Mouse (Mus musculus) forebrain, embryonic 14.5 days (tissue): Measurements from ENCODE around the gene Whamm. TPM values are rescaled to one million over a fixed set of nuclear protein-coding genes. Genes with fewer than 3 reads are reported as not detected.

ENCODE experiments used
- ATAC-seq: fragments of 200-750 bp; cut with Nextera tagmentation; 2 replicates; pipeline ENCODE4 v1.8.0; 2017; ENCODE audit warnings: mild to moderate bottlenecking, moderate library complexity
- DNase-seq: peaks from one replicate; pipeline ENCODE4 v3.0.0-alpha.2; 2015; ENCODE audit warnings: low spot score
- H3K27ac ChIP-seq: fragments of 300-500 bp; sonication (generic); 2 replicates; pipeline ENCODE4 v1.5.1; 2014; ENCODE audit warnings: low read depth, mild to moderate bottlenecking, control low read depth, low read length, moderate library complexity
- H3K27me3 ChIP-seq: fragments of 300-500 bp; sonication (generic); replicated peaks from 2 replicates; pipeline ENCODE4 v1.6.1; 2014; ENCODE audit warnings: low read length, control low read depth, mixed read lengths; ENCODE audit not compliant: control insufficient read depth, insufficient read depth
- H3K36me3 ChIP-seq: fragments of 300-500 bp; sonication (generic); 2 replicates; pipeline ENCODE4 v1.6.1; 2014; ENCODE audit warnings: low read length, control low read depth; ENCODE audit not compliant: control insufficient read depth, insufficient read depth
- H3K4me1 ChIP-seq: fragments of 300-500 bp; sonication (generic); 2 replicates; pipeline ENCODE4 v1.6.1; 2014; ENCODE audit warnings: antibody characterized with exemption, low read length, control low read depth; ENCODE audit not compliant: control insufficient read depth, insufficient read depth
- H3K4me2 ChIP-seq: fragments of 300-500 bp; sonication (generic); 2 replicates; pipeline ENCODE4 v1.6.1; 2014; ENCODE audit warnings: mild to moderate bottlenecking, control low read depth, low read length
- H3K4me3 ChIP-seq: fragments of 300-500 bp; sonication (generic); 2 replicates; pipeline ENCODE4 v1.5.1; 2014; ENCODE audit warnings: low read depth, low read length, control low read depth
- H3K9ac ChIP-seq: fragments of 300-500 bp; sonication (generic); 2 replicates; pipeline ENCODE4 v1.6.1; 2014; ENCODE audit warnings: mild to moderate bottlenecking, low read length, control low read depth, moderate library complexity
- H3K9me3 ChIP-seq: fragments of 300-500 bp; sonication (generic); replicated peaks from 2 replicates; pipeline ENCODE4 v1.6.1; 2016; ENCODE audit warnings: low read length, control low read depth, mixed read lengths; ENCODE audit not compliant: control insufficient read depth
- WGBS: fragments of 180-500 bp; shearing (Covaris S2); extraction: QIAGEN DNeasy Blood & Tissue Kit; methylation state at CpG from one replicate; pipeline ENCODE4 v1.1.7; 2014; 5-methylcytosine and 5-hydroxymethylcytosine counted together
- polyA plus RNA-seq: library from polyadenylated mRNA; unstranded; fragments of >200 nt; fragmentation: Nextera tagmentation; extraction: Ambion mirVana; gene quantifications from 2 replicates; pipeline ENCODE4 v1.2.1, GENCODE M21; 2014

Whamm gene
- 4.7 and 5.8 TPM in 2 replicates for polyA plus RNA-seq

- Histone ChIP-seq H3K4me2 (peak within 1 kb of the TSS; percentile 75), H3K27ac (peak within 1 kb of the TSS; percentile 95), H3K36me3 (peaks cover 13% of the 10 kb centered on the region; the same call in 1 of the 2 replicates), H3K27me3 (no peaks in the 10 kb centered on the region), H3K4me1 (peaks cover 12% of the 10 kb centered on the region), H3K9me3 (no peaks in the 10 kb centered on the region), H3K4me3 (peak within 1 kb of the TSS; percentile 84), H3K9ac (peak within 1 kb of the TSS; percentile 89)
- DNase-seq: peak; percentile 98
- under 1% methylated on average over 95 of the region's 96 CpGs for WGBS
- ATAC-seq: peak; percentile 100
These were observed at the start of gene Whamm for GRCm38 (mm10) chr7:81571108-81571940. Gene Whamm, plus strand, starts transcription at chr7:81571266.

- Histone ChIP-seq H3K4me3 (peak overlapping the region; percentile 56), H3K4me1 (peaks cover 14% of the 10 kb centered on the region), H3K27me3 (no peaks in the 10 kb centered on the region), H3K4me2 (peak overlapping the region; percentile 83), H3K9me3 (no peaks in the 10 kb centered on the region), H3K36me3 (peaks cover 7% of the 10 kb centered on the region; the same call in 1 of the 2 replicates), H3K9ac (peak overlapping the region; percentile 78), H3K27ac (peak overlapping the region; percentile 93)
- ATAC-seq (peak; percentile 99), DNase-seq (peak; percentile 99)
- under 1% methylated on average over 31 of the region's 31 CpGs for WGBS
These were observed 47.9 kb upstream of the Whamm start for GRCm38 (mm10) chr7:81523008-81523662.

DNA sequence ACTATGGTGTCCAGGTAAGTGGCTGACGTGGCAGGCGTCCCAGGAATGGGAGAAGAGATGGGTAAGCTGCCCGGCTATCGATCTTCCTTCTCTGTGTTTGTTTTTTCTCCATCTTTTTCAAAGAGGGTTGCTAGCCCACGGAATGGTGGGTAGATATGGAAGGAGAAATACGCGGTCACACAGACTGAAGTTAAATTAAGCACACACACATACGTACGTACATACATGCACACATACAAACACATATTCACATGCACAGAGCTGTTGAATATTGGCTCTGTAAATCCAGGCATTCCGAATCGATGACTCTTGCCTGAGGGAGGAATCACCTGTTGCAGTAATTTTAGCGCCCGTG lies 47.4 kb upstream of the Whamm start:
- Histone ChIP-seq H3K9ac (peak overlapping the region; percentile 62), H3K4me3 (peak overlapping the region; percentile 56), H3K9me3 (no peaks in the 10 kb centered on the region), H3K4me2 (peak overlapping the region; percentile 83), H3K36me3 (peaks cover 9% of the 10 kb centered on the region), H3K4me1 (peaks cover 14% of the 10 kb centered on the region), H3K27me3 (no peaks in the 10 kb centered on the region), H3K27ac (peak overlapping the region; percentile 93)
- no peak for DNase-seq
- ATAC-seq: no peak; the same call in 1 of the 2 replicates
- WGBS: 9% methylated on average over 13 of the region's 13 CpGs

- Histone ChIP-seq H3K4me3 (no peak overlapping the region), H3K27ac (no peak overlapping the region), H3K36me3 (peaks cover 53% of the 10 kb centered on the region), H3K27me3 (no peaks in the 10 kb centered on the region), H3K9me3 (peaks cover under 1% of the 10 kb centered on the region; the same call in 1 of the 2 replicates), H3K4me1 (peaks cover 11% of the 10 kb centered on the region), H3K4me2 (no peak overlapping the region), H3K9ac (no peak overlapping the region)
- DNase-seq: no peak
- 96% methylated on average over 8 of the region's 8 CpGs for WGBS
- ATAC-seq: no peak
These were observed 42.1 kb upstream of the Whamm start for GRCm38 (mm10) chr7:81528918-81529317.

DNA sequence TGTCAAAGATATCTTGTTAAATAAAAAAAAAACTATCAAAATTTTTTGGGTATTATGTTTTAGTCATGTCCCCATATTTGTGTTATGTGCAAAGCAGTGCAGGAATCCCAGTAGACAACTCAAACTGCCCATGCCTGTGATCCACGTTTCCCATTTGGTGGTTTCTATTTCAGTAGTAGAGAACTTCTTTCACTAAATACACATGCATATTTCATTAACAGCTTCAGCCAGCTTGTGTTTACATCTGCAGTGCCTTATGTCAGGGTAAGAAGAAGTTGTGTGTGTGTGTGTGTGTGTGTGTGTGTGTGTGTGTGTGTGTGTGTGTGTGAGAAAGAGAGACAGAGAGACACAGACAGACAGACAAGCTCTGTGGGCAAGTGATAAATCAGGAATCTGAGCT lies 39.6 kb upstream of the Whamm start:
- WGBS: 81% methylated on average over 1 of the region's 1 CpGs
- DNase-seq (no peak), ATAC-seq (no peak)
- Histone ChIP-seq H3K4me2 (no peak overlapping the region), H3K4me3 (no peak overlapping the region), H3K4me1 (no peaks in the 10 kb centered on the region), H3K27ac (no peak overlapping the region), H3K9me3 (peaks cover 5% of the 10 kb centered on the region; the same call in 1 of the 2 replicates), H3K27me3 (no peaks in the 10 kb centered on the region), H3K9ac (no peak overlapping the region), H3K36me3 (peaks cover 70% of the 10 kb centered on the region)

DNA sequence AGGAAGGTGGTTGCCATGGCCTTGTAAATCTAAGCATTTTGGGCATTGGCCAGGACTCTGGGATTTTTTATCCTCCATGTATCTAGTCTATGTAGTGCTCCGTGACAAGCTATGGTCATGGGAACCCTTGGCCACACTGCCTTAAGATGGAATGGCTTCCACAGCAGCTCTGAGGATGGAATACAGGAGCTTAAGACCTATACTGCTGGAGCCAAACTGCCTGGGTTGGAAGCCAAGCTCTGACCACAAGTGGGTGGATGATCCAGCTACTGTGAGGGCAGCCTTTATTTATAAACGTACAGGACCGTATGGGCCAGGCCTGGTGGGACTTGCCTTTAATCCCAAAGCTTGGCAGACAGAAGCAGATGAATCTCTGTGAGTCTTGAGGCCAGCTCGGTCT lies 34.6 kb upstream of the Whamm start:
- 93% methylated on average over 4 of the region's 4 CpGs for WGBS
- peaks cover 37% of the 10 kb centered on the region for H3K36me3 ChIP-seq

GRCm38 (mm10) chr7:81538070-81538675 lies 32.9 kb upstream of the Whamm start:
- Histone ChIP-seq H3K27me3 (no peaks in the 10 kb centered on the region), H3K4me2 (no peak overlapping the region), H3K4me1 (peaks cover 8% of the 10 kb centered on the region; the same call in 1 of the 2 replicates), H3K36me3 (peaks cover 23% of the 10 kb centered on the region), H3K9ac (no peak overlapping the region), H3K9me3 (peaks cover 5% of the 10 kb centered on the region; the same call in 1 of the 2 replicates), H3K4me3 (no peak overlapping the region), H3K27ac (no peak overlapping the region)
- ATAC-seq (no peak), DNase-seq (peak; percentile 21)
- 72% methylated on average over 2 of the region's 2 CpGs for WGBS

More for the DNA sequence above, 34.6 kb upstream of the Whamm start:
- Histone ChIP-seq H3K4me3 (no peak overlapping the region), H3K9ac (no peak overlapping the region), H3K9me3 (peaks cover 5% of the 10 kb centered on the region; the same call in 1 of the 2 replicates), H3K27ac (no peak overlapping the region), H3K27me3 (no peaks in the 10 kb centered on the region), H3K4me2 (no peak overlapping the region), H3K4me1 (peaks cover 8% of the 10 kb centered on the region; the same call in 1 of the 2 replicates)
- no peak for DNase-seq
- ATAC-seq: no peak

GRCm38 (mm10) chr7:81539565-81539964 lies 31.5 kb upstream of the Whamm start:
- Histone ChIP-seq H3K4me1 (peaks cover 8% of the 10 kb centered on the region; the same call in 1 of the 2 replicates), H3K36me3 (peaks cover 11% of the 10 kb centered on the region), H3K27ac (no peak overlapping the region), H3K4me2 (no peak overlapping the region), H3K9ac (no peak overlapping the region), H3K4me3 (no peak overlapping the region), H3K9me3 (no peaks in the 10 kb centered on the region), H3K27me3 (no peaks in the 10 kb centered on the region)
- ATAC-seq: peak; percentile 55
- peak; percentile 52 for DNase-seq
- whole genome bisulfite sequencing: 3% methylated on average over 2 of the region's 2 CpGs
